Mouse (Mus musculus) Patski (cell line): ENCODE measurements around the gene Nkx3-2. TPM values are rescaled to one million over a fixed set of nuclear protein-coding genes. Genes with fewer than 3 reads are reported as not detected.

Source experiments
- ATAC-seq: fragments of 100-300 bp; one replicate; pipeline ENCODE4 v1.8.0; 2021
- CTCF ChIA-PET: fragments of 350-600 bp; sonication (Branson Sonifier 250); formaldehyde crosslinking; loops from one replicate; lab custom pipeline; 2022; ENCODE audit warnings: inconsistent platforms; lab: Charles Lee
- POLR2A ChIA-PET: fragments of 350-600 bp; sonication (Branson Sonifier 250); formaldehyde crosslinking; loops from one replicate; lab custom pipeline; 2022; ENCODE audit warnings: antibody characterized with exemption, inconsistent platforms; lab: Charles Lee
- DNase-seq: peaks from one replicate; pipeline ENCODE4 v3.0.0-alpha.2; 2011; ENCODE audit warnings: low read depth, low spot score
- H3K27me3 ChIP-seq: fragments of 371-371 bp; one replicate; pipeline ENCODE4 v1.5.1; 2021
- CTCF ChIP-seq: fragments of 100-300 bp; IDR thresholded peaks from one replicate; pipeline ENCODE4 v1.5.1; 2021
- in situ Hi-C: fragments of 300-500 bp; cut with MboI; formaldehyde crosslinking; loops from 3 replicates; pipeline ENCODE4 v1.11.1; 2018; ENCODE audit warnings: low pct_unique_long_range_greater_than_20kb, mixed read lengths
- polyA plus RNA-seq: library from polyadenylated mRNA; unstranded; gene quantifications from one replicate; pipeline ENCODE4 v1.2.3, GENCODE M21; 2021

Nkx3-2 gene
- polyA plus RNA-seq: 0.04 TPM

DNA sequence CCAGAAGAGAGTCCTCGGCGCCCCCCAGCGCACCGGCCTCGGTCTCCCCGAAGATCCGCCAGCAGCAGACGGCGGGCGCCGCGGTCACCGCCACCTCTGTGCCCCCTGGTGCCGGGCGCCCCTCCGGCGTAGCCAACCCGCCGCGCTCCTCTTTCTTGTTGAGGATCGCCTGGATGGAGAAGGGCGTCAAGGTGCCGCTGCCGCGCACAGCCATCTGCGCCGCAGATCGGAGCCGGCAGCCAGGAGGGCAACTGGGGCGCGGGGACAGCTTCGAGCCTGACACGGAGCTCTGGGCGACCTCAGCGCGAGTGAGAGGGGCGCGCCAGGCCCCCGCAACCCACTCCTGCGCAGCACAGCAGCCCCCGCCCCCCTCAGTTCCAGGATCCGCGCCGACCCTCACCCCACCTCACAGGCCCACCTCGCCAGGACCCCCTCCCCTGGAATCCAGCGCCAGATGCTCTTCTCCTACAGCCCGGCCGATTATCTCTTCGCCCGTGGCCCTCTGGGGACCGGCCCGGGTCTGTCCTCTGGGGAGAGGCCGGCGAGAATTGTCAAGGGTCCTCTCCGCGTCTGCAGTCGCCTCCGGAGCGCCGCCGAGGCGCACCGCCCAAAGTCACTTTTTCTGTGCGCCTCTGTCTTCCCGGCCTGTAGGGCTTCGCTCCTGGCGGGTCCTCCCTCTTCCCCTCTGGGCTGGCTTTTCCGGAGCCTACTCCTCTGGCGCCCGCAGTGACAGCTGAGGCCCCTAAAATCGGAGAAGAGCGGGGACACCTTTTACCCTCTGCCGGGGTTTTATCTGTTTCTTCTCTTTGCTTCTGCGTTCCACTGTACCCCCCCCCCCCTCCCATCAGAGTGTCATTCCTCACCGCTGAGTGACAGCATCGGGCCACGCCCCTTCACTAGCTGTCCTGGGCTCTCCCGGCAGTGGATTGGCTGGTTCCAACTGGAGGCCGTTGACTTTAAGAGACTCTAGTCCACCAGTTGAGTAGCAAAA lies at the start of gene Nkx3-2:
TSS of gene Nkx3-2 (minus strand) at position 771 of the 991 bp plus-strand sequence.
- ChIA-PET CTCF (no interaction called here), POLR2A (no interaction called here)
- DNase-seq: no peak
- no peak for TF ChIP-seq CTCF
- H3K27me3 ChIP-seq: peaks cover 49% of the 10 kb centered on the region
- in situ Hi-C loops: no loop called here
- ATAC-seq: peak; percentile 37

GRCm38 (mm10) chr5:41812516-41812915 lies 48.2 kb upstream of the Nkx3-2 start:
- no peak for DNase-seq
- no peak for TF ChIP-seq CTCF
- in situ Hi-C loops: no loop called here
- ChIA-PET CTCF (interaction anchor here (1.5 kb wide), 1 partner anchor 12 kb away, joined by 4 read pairs; no protein-coding TSS in a partner anchor), POLR2A (no interaction called here)
- ATAC-seq: no peak
- no peaks in the 10 kb centered on the region for H3K27me3 ChIP-seq

DNA sequence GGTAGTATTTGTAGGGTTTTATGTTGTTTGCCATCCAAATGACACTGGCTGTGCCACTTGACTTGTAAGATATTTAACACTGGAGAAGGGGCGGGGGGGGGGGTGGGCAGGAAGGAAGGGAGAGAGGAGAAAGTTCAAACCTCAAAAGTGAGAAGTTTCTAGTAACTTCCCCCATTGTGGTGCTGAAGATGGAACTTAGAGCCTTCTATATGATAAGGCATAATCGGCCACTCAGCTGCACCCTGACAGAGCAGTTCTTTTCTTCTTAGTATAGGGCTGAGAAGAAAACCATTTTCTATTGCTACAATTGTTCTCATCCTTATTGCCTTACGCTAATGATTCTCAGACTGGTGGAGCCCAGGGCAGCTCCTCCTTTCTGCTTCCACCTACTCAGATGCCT lies 47.0 kb upstream of the Nkx3-2 start:
- DNase-seq (no peak), ATAC-seq (no peak)
- no peak for TF ChIP-seq CTCF
- ChIA-PET CTCF (no interaction called here), POLR2A (no interaction called here)
- H3K27me3 ChIP-seq: no peaks in the 10 kb centered on the region
- in situ Hi-C loops: no loop called here

- no peak for TF ChIP-seq CTCF
- in situ Hi-C loops: no loop called here
- no peaks in the 10 kb centered on the region for H3K27me3 ChIP-seq
- ChIA-PET CTCF (interaction anchor here (0.9 to 1.4 kb wide), 5 partner anchors 8 to 19 kb away, joined by 3 to 4 read pairs (median 3); no protein-coding TSS in a partner anchor), POLR2A (no interaction called here)
- ATAC-seq: no peak
- DNase-seq: no peak
Observed at GRCm38 (mm10) chr5:41807383-41807782, 43.1 kb upstream of the Nkx3-2 start.

DNA sequence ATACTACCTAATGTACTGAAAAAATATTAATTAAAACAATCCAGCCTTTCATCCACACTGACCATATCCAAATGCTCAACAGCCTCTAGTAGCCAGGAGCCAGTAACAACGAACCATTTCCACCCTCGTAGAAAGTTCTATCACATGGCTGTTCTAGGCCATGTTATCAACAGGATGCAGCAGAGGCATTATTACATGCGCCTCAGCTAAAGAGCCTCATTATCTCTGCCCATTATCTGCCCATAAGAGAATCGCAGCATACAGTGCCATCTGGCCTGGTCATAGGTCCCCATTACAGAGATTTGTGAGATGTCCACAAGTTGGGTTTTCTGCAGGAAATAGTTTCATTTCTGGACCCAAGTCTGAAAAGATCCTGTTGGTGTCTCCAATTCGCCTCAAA lies 41.9 kb upstream of the Nkx3-2 start:
- in situ Hi-C loops: no loop called here
- ATAC-seq (no peak), DNase-seq (no peak)
- no peak for TF ChIP-seq CTCF
- ChIA-PET POLR2A (no interaction called here), CTCF (interaction anchor here (1.1 to 1.4 kb wide), 3 partner anchors 10 to 20 kb away, joined by 3 to 4 read pairs (median 3); no protein-coding TSS in a partner anchor)
- H3K27me3 ChIP-seq: no peaks in the 10 kb centered on the region

DNA sequence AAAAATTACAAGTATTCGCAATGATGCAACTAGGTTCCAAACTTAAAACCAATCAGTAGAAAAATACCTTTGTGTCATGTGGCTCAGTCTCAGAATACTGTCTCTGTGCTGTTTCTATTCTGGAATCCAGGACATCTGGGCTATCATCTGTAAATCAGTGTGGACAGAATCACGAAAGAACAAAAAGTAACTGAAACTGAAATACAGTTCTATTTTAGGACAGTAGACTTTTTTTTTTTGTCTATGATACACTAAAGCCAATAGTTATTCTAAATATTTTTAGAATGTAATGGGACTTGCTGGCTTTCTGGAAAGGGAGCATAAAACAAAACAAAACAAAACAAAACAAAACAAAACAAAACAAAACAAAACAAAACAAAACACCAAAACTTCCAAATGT lies 40.8 kb upstream of the Nkx3-2 start:
- no peak for TF ChIP-seq CTCF
- CTCF ChIA-PET: interaction anchor here (1.3 to 3.5 kb wide), 2 partner anchors 9 to 11 kb away, joined by 4 to 13 read pairs; no protein-coding TSS in a partner anchor
- POLR2A ChIA-PET: no interaction called here
- DNase-seq (no peak), ATAC-seq (no peak)
- in situ Hi-C loops: no loop called here
- H3K27me3 ChIP-seq: no peaks in the 10 kb centered on the region

DNA sequence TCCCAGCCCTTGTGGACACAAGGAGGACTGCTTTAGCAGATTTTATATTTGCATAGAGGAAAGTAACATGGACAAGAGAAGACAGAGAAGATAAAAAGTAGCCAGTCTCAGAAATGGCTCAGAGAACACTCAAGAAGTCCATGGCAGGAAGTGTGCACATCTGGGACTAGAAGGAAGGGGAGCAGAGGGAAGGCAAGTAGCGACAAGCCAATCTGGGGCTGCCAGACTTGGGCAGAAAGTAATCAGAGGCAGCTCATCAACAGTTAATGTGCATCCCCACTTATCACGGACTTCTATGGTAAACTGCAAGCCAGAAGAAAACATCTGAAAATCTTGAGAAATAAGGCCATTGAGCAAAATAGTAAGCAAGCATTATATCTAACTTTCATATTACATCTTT lies 40.3 kb upstream of the Nkx3-2 start:
- TF ChIP-seq CTCF: no peak
- no peak for ATAC-seq
- ChIA-PET POLR2A (no interaction called here), CTCF (interaction anchor here (1.1 to 3.5 kb wide), 2 partner anchors 12 to 17 kb away, joined by 4 to 13 read pairs; no protein-coding TSS in a partner anchor)
- H3K27me3 ChIP-seq: no peaks in the 10 kb centered on the region
- DNase-seq: no peak
- in situ Hi-C loops: no loop called here

DNA sequence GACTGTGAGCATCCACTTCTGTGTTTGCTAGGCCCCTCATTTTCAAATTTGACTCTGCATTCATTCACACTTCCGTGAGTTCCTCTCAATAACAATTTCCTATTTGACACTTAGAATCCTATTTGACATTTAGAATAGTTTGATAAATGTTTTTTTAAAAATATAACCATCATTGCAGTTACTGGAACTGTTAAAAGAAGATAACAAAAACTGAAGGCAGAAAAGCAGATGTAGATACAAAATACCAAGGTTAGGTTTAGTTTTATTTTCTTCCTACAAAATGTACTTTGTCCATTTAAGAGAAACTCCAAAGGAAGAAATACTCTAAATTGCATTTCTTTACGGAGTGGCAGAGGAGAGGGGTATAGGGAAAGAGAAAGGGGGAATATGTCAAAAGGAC lies 37.3 kb upstream of the Nkx3-2 start:
- ChIA-PET POLR2A (no interaction called here), CTCF (no interaction called here)
- in situ Hi-C loops: no loop called here
- no peak for TF ChIP-seq CTCF
- ATAC-seq: no peak
- H3K27me3 ChIP-seq: no peaks in the 10 kb centered on the region
- no peak for DNase-seq

- ATAC-seq: no peak
Observed at GRCm38 (mm10) chr5:41794434-41794833, 30.1 kb upstream of the Nkx3-2 start.

GRCm38 (mm10) chr5:41790517-41790916 lies 26.2 kb upstream of the Nkx3-2 start:
- CTCF ChIA-PET: interaction anchor here (1.0 kb wide), 1 partner anchor 16 kb away, joined by 3 read pairs; no protein-coding TSS in a partner anchor
- ATAC-seq (peak; percentile 98), DNase-seq (peak; percentile 43)
- no peak for TF ChIP-seq CTCF
- in situ Hi-C loops: no loop called here
- no peaks in the 10 kb centered on the region for H3K27me3 ChIP-seq
- POLR2A ChIA-PET: no interaction called here

More at GRCm38 (mm10) chr5:41794434-41794833, 30.1 kb upstream of the Nkx3-2 start:
- TF ChIP-seq CTCF: no peak
- POLR2A ChIA-PET: interaction anchor here (0.6 kb wide), 1 partner anchor 49 kb away, joined by 3 read pairs; no protein-coding TSS in a partner anchor
- DNase-seq: no peak
- CTCF ChIA-PET: interaction anchor here (1.4 kb wide), 1 partner anchor 14 kb away, joined by 4 read pairs; no protein-coding TSS in a partner anchor
- no peaks in the 10 kb centered on the region for H3K27me3 ChIP-seq
- in situ Hi-C loops: no loop called here

GRCm38 (mm10) chr5:41788877-41789276 lies 24.6 kb upstream of the Nkx3-2 start:
- DNase-seq: no peak
- CTCF ChIA-PET: no interaction called here
- no peaks in the 10 kb centered on the region for H3K27me3 ChIP-seq
- POLR2A ChIA-PET: no interaction called here
- in situ Hi-C loops: no loop called here
- TF ChIP-seq CTCF: no peak
- ATAC-seq: no peak
